Mouse (Mus musculus): ENCODE measurements around the gene Isl2. TPM values are rescaled to one million over a fixed set of nuclear protein-coding genes. Genes with fewer than 3 reads are reported as not detected.

Isl2 gene
- polyA plus RNA-seq, 1 experiment from 2014 or later: not detected

GRCm38 (mm10) chr9:55544861-55545555, 6.5 kb downstream of the Isl2 start:
- Histone ChIP-seq H3K4me2 (replicated peaks; ENCODE audit: low read depth, low read length) (no peak overlapping the region; the same call in 1 of the 2 replicates), H3K9me3 (ENCODE audit: control insufficient read depth, low read length) (no peaks in the 10 kb centered on the region), H3K27me3 (ENCODE audit: control insufficient read depth, insufficient read depth, low read length) (peaks cover 92% of the 10 kb centered on the region), H3K27ac (ENCODE audit: low read depth, low read length) (no peak overlapping the region), H3K36me3 (ENCODE audit: control insufficient read depth, insufficient read depth, low read length) (no peaks in the 10 kb centered on the region), H3K9ac (ENCODE audit: low read depth, low read length) (no peak overlapping the region), H3K4me1 (ENCODE audit: control insufficient read depth, insufficient read depth, low read length) (peaks cover 23% of the 10 kb centered on the region), H3K4me3 (ENCODE audit: low read length) (peak overlapping the region; percentile 33)
- under 1% methylated on average over 30 of the region's 30 CpGs for WGBS
- ATAC-seq (ENCODE audit: low FRiP score, low TSS enrichment): no peak

- peaks cover 21% of the 10 kb centered on the region for H3K4me1 ChIP-seq (ENCODE audit: control insufficient read depth, insufficient read depth, low read length)
- 5% methylated on average over 41 of the region's 41 CpGs for WGBS
These were observed 7.2 kb downstream of the Isl2 start for GRCm38 (mm10) chr9:55545556-55546175.

GRCm38 (mm10) chr9:55546176-55547010, 7.9 kb downstream of the Isl2 start:
- Histone ChIP-seq H3K27ac (ENCODE audit: low read depth, low read length) (no peak overlapping the region), H3K9me3 (ENCODE audit: control insufficient read depth, low read length) (no peaks in the 10 kb centered on the region), H3K9ac (ENCODE audit: low read depth, low read length) (no peak overlapping the region), H3K36me3 (ENCODE audit: control insufficient read depth, insufficient read depth, low read length) (no peaks in the 10 kb centered on the region), H3K27me3 (ENCODE audit: control insufficient read depth, insufficient read depth, low read length) (peaks cover 87% of the 10 kb centered on the region), H3K4me3 (ENCODE audit: low read length) (peak overlapping the region; percentile 33), H3K4me1 (ENCODE audit: control insufficient read depth, insufficient read depth, low read length) (peaks cover 15% of the 10 kb centered on the region), H3K4me2 (replicated peaks; ENCODE audit: low read depth, low read length) (peak overlapping the region; percentile 45)
- peak; percentile 57 for ATAC-seq (ENCODE audit: low FRiP score, low TSS enrichment)
- 2% methylated on average over 63 of the region's 63 CpGs for WGBS

More at GRCm38 (mm10) chr9:55545556-55546175, 7.2 kb downstream of the Isl2 start:
- ATAC-seq (ENCODE audit: low FRiP score, low TSS enrichment): no peak
- Histone ChIP-seq H3K9me3 (ENCODE audit: control insufficient read depth, low read length) (no peaks in the 10 kb centered on the region), H3K9ac (ENCODE audit: low read depth, low read length) (no peak overlapping the region), H3K36me3 (ENCODE audit: control insufficient read depth, insufficient read depth, low read length) (no peaks in the 10 kb centered on the region), H3K4me3 (ENCODE audit: low read length) (peak overlapping the region; percentile 33), H3K27ac (ENCODE audit: low read depth, low read length) (no peak overlapping the region), H3K27me3 (ENCODE audit: control insufficient read depth, insufficient read depth, low read length) (peaks cover 93% of the 10 kb centered on the region), H3K4me2 (replicated peaks; ENCODE audit: low read depth, low read length) (no peak overlapping the region; the same call in 1 of the 2 replicates)

- Histone ChIP-seq H3K4me2 (replicated peaks; ENCODE audit: low read depth, low read length) (no peak overlapping the region), H3K27ac (ENCODE audit: low read depth, low read length) (no peak overlapping the region), H3K36me3 (ENCODE audit: control insufficient read depth, insufficient read depth, low read length) (no peaks in the 10 kb centered on the region), H3K27me3 (ENCODE audit: control insufficient read depth, insufficient read depth, low read length) (peaks cover 67% of the 10 kb centered on the region), H3K4me3 (ENCODE audit: low read length) (no peak overlapping the region), H3K4me1 (ENCODE audit: control insufficient read depth, insufficient read depth, low read length) (peaks cover 7% of the 10 kb centered on the region; the same call in 1 of the 2 replicates), H3K9me3 (ENCODE audit: control insufficient read depth, low read length) (no peaks in the 10 kb centered on the region), H3K9ac (ENCODE audit: low read depth, low read length) (no peak overlapping the region)
- ATAC-seq (ENCODE audit: low FRiP score, low TSS enrichment): no peak
- WGBS: 11% methylated on average over 3 of the region's 3 CpGs
These were observed 10.4 kb downstream of the Isl2 start for GRCm38 (mm10) chr9:55548871-55549270.

- 3% methylated on average over 16 of the region's 16 CpGs for WGBS
- Histone ChIP-seq H3K27me3 (ENCODE audit: control insufficient read depth, insufficient read depth, low read length) (peaks cover 65% of the 10 kb centered on the region), H3K27ac (ENCODE audit: low read depth, low read length) (no peak overlapping the region), H3K9ac (ENCODE audit: low read depth, low read length) (no peak overlapping the region), H3K36me3 (ENCODE audit: control insufficient read depth, insufficient read depth, low read length) (no peaks in the 10 kb centered on the region), H3K4me3 (ENCODE audit: low read length) (no peak overlapping the region), H3K9me3 (ENCODE audit: control insufficient read depth, low read length) (no peaks in the 10 kb centered on the region), H3K4me1 (ENCODE audit: control insufficient read depth, insufficient read depth, low read length) (peaks cover 7% of the 10 kb centered on the region; the same call in 1 of the 2 replicates), H3K4me2 (replicated peaks; ENCODE audit: low read depth, low read length) (no peak overlapping the region)
- ATAC-seq (ENCODE audit: low FRiP score, low TSS enrichment): no peak
These were observed 10.9 kb downstream of the Isl2 start for GRCm38 (mm10) chr9:55549302-55549890.

- H3K36me3 ChIP-seq (ENCODE audit: control insufficient read depth, insufficient read depth, low read length): no peaks in the 10 kb centered on the region
- no peak overlapping the region for H3K4me2 ChIP-seq (replicated peaks; ENCODE audit: low read depth, low read length)
- H3K4me1 ChIP-seq (ENCODE audit: control insufficient read depth, insufficient read depth, low read length): no peaks in the 10 kb centered on the region
- H3K4me3 ChIP-seq (ENCODE audit: low read length): no peak overlapping the region
- peaks cover 15% of the 10 kb centered on the region for H3K27me3 ChIP-seq (ENCODE audit: control insufficient read depth, insufficient read depth, low read length)
- no peaks in the 10 kb centered on the region for H3K9me3 ChIP-seq (ENCODE audit: control insufficient read depth, low read length)
- H3K9ac ChIP-seq (ENCODE audit: low read depth, low read length): no peak overlapping the region
- WGBS: 61% methylated on average over 1 of the region's 1 CpGs
- H3K27ac ChIP-seq (ENCODE audit: low read depth, low read length): no peak overlapping the region
- no peak for ATAC-seq (ENCODE audit: low FRiP score, low TSS enrichment)
These were observed 16.5 kb downstream of the Isl2 start for GRCm38 (mm10) chr9:55554986-55555385.

GRCm38 (mm10) chr9:55560960-55561359, 22.5 kb downstream of the Isl2 start:
- ATAC-seq (ENCODE audit: low FRiP score, low TSS enrichment): no peak
- peaks cover 2% of the 10 kb centered on the region; the same call in 1 of the 2 replicates for H3K27me3 ChIP-seq (ENCODE audit: control insufficient read depth, insufficient read depth, low read length)
- H3K36me3 ChIP-seq (ENCODE audit: control insufficient read depth, insufficient read depth, low read length): no peaks in the 10 kb centered on the region
- no peak overlapping the region for H3K27ac ChIP-seq (ENCODE audit: low read depth, low read length)
- no peaks in the 10 kb centered on the region for H3K9me3 ChIP-seq (ENCODE audit: control insufficient read depth, low read length)
- H3K4me3 ChIP-seq (ENCODE audit: low read length): no peak overlapping the region
- 87% methylated on average over 1 of the region's 1 CpGs for WGBS
- no peaks in the 10 kb centered on the region for H3K4me1 ChIP-seq (ENCODE audit: control insufficient read depth, insufficient read depth, low read length)
- no peak overlapping the region for H3K4me2 ChIP-seq (replicated peaks; ENCODE audit: low read depth, low read length)
- H3K9ac ChIP-seq (ENCODE audit: low read depth, low read length): no peak overlapping the region

- H3K9ac ChIP-seq (ENCODE audit: low read depth, low read length): no peak overlapping the region
- no peak overlapping the region for H3K4me2 ChIP-seq (replicated peaks; ENCODE audit: low read depth, low read length)
- no peaks in the 10 kb centered on the region for H3K4me1 ChIP-seq (ENCODE audit: control insufficient read depth, insufficient read depth, low read length)
- H3K9me3 ChIP-seq (ENCODE audit: control insufficient read depth, low read length): no peaks in the 10 kb centered on the region
- no peak for ATAC-seq (ENCODE audit: low FRiP score, low TSS enrichment)
- H3K4me3 ChIP-seq (ENCODE audit: low read length): no peak overlapping the region
- H3K36me3 ChIP-seq (ENCODE audit: control insufficient read depth, insufficient read depth, low read length): no peaks in the 10 kb centered on the region
- 69% methylated on average over 5 of the region's 5 CpGs for WGBS
- no peaks in the 10 kb centered on the region for H3K27me3 ChIP-seq (ENCODE audit: control insufficient read depth, insufficient read depth, low read length)
- H3K27ac ChIP-seq (ENCODE audit: low read depth, low read length): no peak overlapping the region
These were observed 30.1 kb downstream of the Isl2 start for GRCm38 (mm10) chr9:55568466-55569159.
